Mouse (Mus musculus) midbrain, postnatal 0 days (tissue): ENCODE measurements at regions not wholly inside any gene's neighbourhood (a gene's known extent, or its start where the extent isn't known, plus 50 kb on each side); places are given as distances from the start of the nearest gene placed in this dataset.

Experiments
- ATAC-seq: fragments of 200-750 bp; cut with Nextera tagmentation; 2 replicates; pipeline ENCODE4 v1.8.0; 2017; ENCODE audit warnings: moderate number of reproducible peaks, mild to moderate bottlenecking, moderate TSS enrichment, moderate library complexity; ENCODE audit not compliant: low FRiP score
- DNase-seq: peaks from one replicate; pipeline ENCODE4 v3.0.0-alpha.2; 2015; ENCODE audit warnings: low spot score
- H3K27ac ChIP-seq: fragments of 300-500 bp; sonication (generic); 2 replicates; pipeline ENCODE4 v1.5.1; 2014; ENCODE audit warnings: low read depth, mild to moderate bottlenecking, low read length, mixed read lengths
- H3K27me3 ChIP-seq: fragments of 300-500 bp; sonication (generic); 2 replicates; pipeline ENCODE4 v1.6.1; 2014; ENCODE audit warnings: low read length, control low read depth, mixed read lengths; ENCODE audit not compliant: insufficient read depth
- H3K36me3 ChIP-seq: fragments of 300-500 bp; sonication (generic); 2 replicates; pipeline ENCODE4 v1.6.1; 2014; ENCODE audit warnings: low read length, control low read depth, mixed read lengths; ENCODE audit not compliant: insufficient read depth
- H3K4me1 ChIP-seq: fragments of 300-500 bp; sonication (generic); 2 replicates; pipeline ENCODE4 v1.6.1; 2014; ENCODE audit warnings: mild to moderate bottlenecking, control low read depth, antibody characterized with exemption, low read length, mixed read lengths; ENCODE audit not compliant: insufficient read depth
- H3K4me2 ChIP-seq: fragments of 300-500 bp; sonication (generic); 2 replicates; pipeline ENCODE4 v1.6.1; 2014; ENCODE audit warnings: low read depth, mild to moderate bottlenecking, low read length, mixed read lengths; ENCODE audit not compliant: poor library complexity, severe bottlenecking
- H3K4me3 ChIP-seq: fragments of 300-500 bp; sonication (generic); 2 replicates; pipeline ENCODE4 v1.5.1; 2014; ENCODE audit warnings: low read depth, mild to moderate bottlenecking, low read length, moderate library complexity
- H3K9ac ChIP-seq: fragments of 300-500 bp; sonication (generic); replicated peaks from 2 replicates; pipeline ENCODE4 v1.6.1; 2014; ENCODE audit warnings: mild to moderate bottlenecking, low read length, moderate library complexity, mixed read lengths; ENCODE audit not compliant: poor library complexity, severe bottlenecking
- H3K9me3 ChIP-seq: fragments of 300-500 bp; sonication (generic); 2 replicates; pipeline ENCODE4 v1.6.1; 2016; ENCODE audit warnings: low read length, control low read depth
- CTCF ChIP-seq: IDR thresholded peaks from 2 replicates; pipeline ENCODE4 v1.5.1; 2016; ENCODE audit warnings: antibody characterized with exemption, mild to moderate bottlenecking
- WGBS: fragments of 180-500 bp; shearing (Covaris S2); extraction: QIAGEN DNeasy Blood & Tissue Kit; methylation state at CpG from one replicate; pipeline ENCODE4 v1.1.7; 2014; 5-methylcytosine and 5-hydroxymethylcytosine counted together

DNA sequence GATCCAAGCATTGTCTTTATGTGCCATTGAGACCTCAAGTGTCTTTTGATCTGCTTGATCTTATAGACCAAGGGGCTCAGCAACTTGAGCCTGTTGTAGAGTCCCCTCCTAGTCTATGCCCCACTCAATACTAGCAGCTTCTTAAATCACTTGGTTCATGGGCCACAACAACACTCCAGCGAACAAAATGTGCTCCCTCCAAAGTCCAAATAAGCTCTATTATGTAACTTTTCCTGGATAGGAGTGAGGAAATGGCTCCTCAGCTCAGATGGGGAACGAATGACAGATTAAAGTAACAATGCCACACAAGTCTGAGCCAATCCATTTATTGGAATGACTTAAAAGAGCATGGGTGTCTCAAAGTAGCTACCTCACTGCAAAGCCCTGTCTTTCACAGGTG is 217.0 kb upstream of the Tank start:
- WGBS, result 86% methylated on average over 2 of the region's 2 CpGs
- Histone ChIP-seq H3K9ac (no peak overlapping the region), H3K4me2 (no peak overlapping the region), H3K27me3 (no peaks in the 10 kb centered on the region), H3K9me3 (no peaks in the 10 kb centered on the region), H3K4me3 (no peak overlapping the region), H3K36me3 (no peaks in the 10 kb centered on the region), H3K4me1 (no peaks in the 10 kb centered on the region), H3K27ac (no peak overlapping the region)
- ATAC-seq (no peak), DNase-seq (no peak)
- TF ChIP-seq CTCF, result no peak

DNA sequence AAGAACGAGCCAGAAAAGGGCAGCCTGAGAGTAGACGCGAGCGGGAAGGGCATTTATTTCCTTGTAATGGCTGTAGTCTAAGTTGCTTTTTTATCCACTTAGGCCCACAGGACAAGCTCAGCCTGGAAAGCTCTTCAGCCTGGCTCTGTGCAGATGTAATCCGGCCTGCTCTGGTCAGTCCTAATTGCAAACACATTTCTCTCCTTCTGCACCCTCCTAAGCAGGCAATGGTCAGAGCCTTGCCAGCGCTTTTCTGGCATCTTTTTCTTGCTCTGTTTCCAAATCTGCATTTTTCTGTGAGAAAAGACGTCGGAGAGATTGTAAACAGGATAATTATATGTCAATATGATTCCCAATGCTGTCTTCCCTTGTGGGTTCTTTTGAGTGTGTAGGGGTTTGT is 224.3 kb upstream of the Tank start:
- Histone ChIP-seq H3K4me2 (no peak overlapping the region), H3K9me3 (no peaks in the 10 kb centered on the region), H3K27me3 (no peaks in the 10 kb centered on the region), H3K27ac (no peak overlapping the region), H3K4me3 (no peak overlapping the region), H3K9ac (no peak overlapping the region), H3K36me3 (no peaks in the 10 kb centered on the region), H3K4me1 (no peaks in the 10 kb centered on the region)
- 61% methylated on average over 8 of the region's 8 CpGs for WGBS
- DNase-seq, result no peak
- ATAC-seq, result no peak
- TF ChIP-seq CTCF, result no peak

DNA sequence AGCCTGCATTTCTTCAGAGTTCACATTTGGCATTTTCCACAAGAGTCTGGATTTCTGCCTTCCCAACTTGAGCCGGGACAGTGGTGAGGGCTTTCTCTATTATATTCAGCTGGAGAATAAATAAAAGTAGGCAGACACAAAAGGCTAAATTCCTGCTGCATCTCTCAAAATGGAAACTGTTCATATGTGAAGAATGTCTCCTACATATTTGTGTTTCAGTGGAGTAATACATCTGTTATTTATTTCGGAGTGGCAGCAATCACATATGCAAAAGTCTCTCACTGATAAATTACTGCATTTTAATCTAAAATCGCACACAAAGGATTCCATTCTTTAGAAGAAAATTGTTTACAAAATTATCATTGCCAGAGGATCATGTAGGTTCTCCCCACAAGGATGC is 230.9 kb upstream of the Tank start:
- no peaks in the 10 kb centered on the region for H3K27me3 ChIP-seq
- H3K4me1 ChIP-seq, result no peaks in the 10 kb centered on the region
- H3K27ac ChIP-seq, result no peak overlapping the region
- ATAC-seq, result no peak
- H3K9me3 ChIP-seq, result no peaks in the 10 kb centered on the region
- no peak for TF ChIP-seq CTCF
- no peak for DNase-seq
- no peak overlapping the region for H3K9ac ChIP-seq
- 88% methylated on average over 3 of the region's 3 CpGs for WGBS
- H3K36me3 ChIP-seq, result no peaks in the 10 kb centered on the region
- no peak overlapping the region for H3K4me3 ChIP-seq
- no peak overlapping the region for H3K4me2 ChIP-seq

GRCm38 (mm10) chr2:61346012-61346760 is 232.2 kb upstream of the Tank start:
- DNase-seq, result no peak

GRCm38 (mm10) chr2:61345311-61345710 is 233.1 kb upstream of the Tank start:
- no peak for ATAC-seq
- H3K27me3 ChIP-seq, result no peaks in the 10 kb centered on the region
- TF ChIP-seq CTCF, result no peak

More at GRCm38 (mm10) chr2:61346012-61346760, 232.2 kb upstream of the Tank start:
- Histone ChIP-seq H3K4me3 (no peak overlapping the region), H3K4me2 (no peak overlapping the region), H3K9me3 (no peaks in the 10 kb centered on the region), H3K27ac (no peak overlapping the region), H3K4me1 (no peaks in the 10 kb centered on the region), H3K9ac (no peak overlapping the region), H3K36me3 (no peaks in the 10 kb centered on the region), H3K27me3 (no peaks in the 10 kb centered on the region)
- WGBS, result 65% methylated on average over 8 of the region's 8 CpGs
- ATAC-seq, result no peak
- no peak for TF ChIP-seq CTCF

GRCm38 (mm10) chr2:61344556-61345131 is 233.7 kb upstream of the Tank start:
- Histone ChIP-seq H3K4me1 (no peaks in the 10 kb centered on the region), H3K27me3 (no peaks in the 10 kb centered on the region), H3K27ac (no peak overlapping the region), H3K36me3 (no peaks in the 10 kb centered on the region), H3K4me3 (no peak overlapping the region), H3K9me3 (no peaks in the 10 kb centered on the region), H3K4me2 (no peak overlapping the region), H3K9ac (no peak overlapping the region)
- no peak for DNase-seq
- ATAC-seq, result no peak
- 88% methylated on average over 16 of the region's 16 CpGs for WGBS
- TF ChIP-seq CTCF, result no peak

More at GRCm38 (mm10) chr2:61345311-61345710, 233.1 kb upstream of the Tank start:
- H3K9me3 ChIP-seq, result no peaks in the 10 kb centered on the region
- no peak overlapping the region for H3K9ac ChIP-seq
- H3K27ac ChIP-seq, result no peak overlapping the region
- H3K4me1 ChIP-seq, result no peaks in the 10 kb centered on the region
- WGBS, result 78% methylated on average over 7 of the region's 7 CpGs
- H3K36me3 ChIP-seq, result no peaks in the 10 kb centered on the region
- no peak overlapping the region for H3K4me3 ChIP-seq
- DNase-seq, result no peak
- no peak overlapping the region for H3K4me2 ChIP-seq
